Mouse (Mus musculus): ENCODE results near the gene Vat1l. TPM values are rescaled to one million over a fixed set of nuclear protein-coding genes. Genes with fewer than 3 reads are reported as not detected.

Vat1l gene
- polyA plus RNA-seq, 1 experiment from 2014 or later, result 15.9 TPM

DNA sequence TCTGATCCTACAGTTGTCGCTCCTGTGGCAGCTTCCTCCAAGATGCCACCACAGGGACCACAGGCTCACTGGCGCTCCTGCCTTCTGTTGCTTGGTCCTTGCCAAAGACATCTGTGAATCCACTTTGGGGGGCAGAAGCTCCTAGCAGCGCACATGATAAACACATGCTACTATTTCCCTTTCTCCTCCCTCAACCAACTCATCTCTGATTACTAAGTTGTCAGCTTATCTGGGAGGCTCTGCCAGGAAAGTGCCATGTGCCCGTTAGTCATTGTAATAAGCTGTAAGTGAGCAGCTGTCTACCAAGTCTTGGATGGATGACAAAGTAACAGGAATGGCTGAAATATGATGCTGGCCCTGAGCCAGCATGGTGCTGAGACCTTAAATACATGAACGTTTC lies 100.9 kb downstream of the Vat1l start:
- 78% methylated on average over 5 of the region's 5 CpGs for WGBS
- Histone ChIP-seq H3K36me3 (replicated peaks) (no peaks in the 10 kb centered on the region), H3K9ac (no peak overlapping the region), H3K27ac (no peak overlapping the region), H3K4me3 (replicated peaks) (no peak overlapping the region), H3K4me2 (no peak overlapping the region), H3K4me1 (no peaks in the 10 kb centered on the region), H3K27me3 (no peaks in the 10 kb centered on the region), H3K9me3 (no peaks in the 10 kb centered on the region)
- ATAC-seq (ENCODE audit: low FRiP score), result no peak

DNA sequence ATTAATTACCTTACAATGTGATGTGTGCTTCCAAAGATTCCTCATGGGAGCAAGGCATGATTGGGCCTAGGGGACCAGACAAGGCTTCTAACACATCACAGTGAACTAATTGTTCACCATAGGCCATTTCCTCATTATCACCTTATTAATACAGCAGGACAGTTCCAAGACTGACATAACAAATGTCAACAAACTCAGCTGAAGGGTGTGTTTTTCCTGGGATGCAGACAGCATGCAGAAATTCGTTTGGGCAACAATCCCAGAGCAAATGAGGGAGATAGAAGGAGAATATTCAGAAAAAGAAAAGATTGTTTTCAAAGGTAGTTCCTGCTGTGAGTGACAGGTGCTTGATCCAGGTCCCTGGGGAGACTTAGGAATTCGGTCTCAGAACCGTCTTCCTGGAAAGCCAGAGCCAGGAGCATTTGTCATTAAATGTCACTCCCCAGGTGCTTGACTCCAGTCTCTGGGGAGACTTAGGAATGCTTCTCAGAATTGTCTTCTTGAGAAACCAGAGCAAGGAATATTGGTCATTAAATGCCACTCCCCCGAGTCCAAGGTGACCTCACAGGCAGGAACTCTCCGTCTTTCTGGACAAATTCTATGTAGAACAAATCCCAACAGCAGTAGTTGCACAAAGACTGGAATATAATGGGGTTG lies 109.4 kb downstream of the Vat1l start:
- Histone ChIP-seq H3K4me2 (no peak overlapping the region), H3K27me3 (no peaks in the 10 kb centered on the region), H3K36me3 (replicated peaks) (no peaks in the 10 kb centered on the region), H3K4me1 (no peaks in the 10 kb centered on the region), H3K4me3 (replicated peaks) (no peak overlapping the region), H3K9me3 (no peaks in the 10 kb centered on the region), H3K9ac (no peak overlapping the region), H3K27ac (no peak overlapping the region)
- 51% methylated on average over 5 of the region's 5 CpGs for WGBS
- ATAC-seq (ENCODE audit: low FRiP score), result no peak

- H3K9ac ChIP-seq, result no peak overlapping the region
Measured at GRCm38 (mm10) chr8:114318161-114318560, 112.7 kb downstream of the Vat1l start.

GRCm38 (mm10) chr8:114322096-114322495 lies 116.7 kb downstream of the Vat1l start:
- Histone ChIP-seq H3K4me3 (replicated peaks) (no peak overlapping the region), H3K9ac (no peak overlapping the region), H3K27ac (no peak overlapping the region), H3K4me1 (no peaks in the 10 kb centered on the region), H3K36me3 (replicated peaks) (no peaks in the 10 kb centered on the region), H3K27me3 (no peaks in the 10 kb centered on the region), H3K9me3 (no peaks in the 10 kb centered on the region; the same call in 1 of the 2 replicates), H3K4me2 (no peak overlapping the region)
- ATAC-seq (ENCODE audit: low FRiP score), result no peak
- WGBS, result 86% methylated on average over 2 of the region's 2 CpGs

More at GRCm38 (mm10) chr8:114318161-114318560, 112.7 kb downstream of the Vat1l start:
- Histone ChIP-seq H3K9me3 (no peaks in the 10 kb centered on the region; the same call in 1 of the 2 replicates), H3K27me3 (no peaks in the 10 kb centered on the region), H3K27ac (no peak overlapping the region), H3K4me2 (no peak overlapping the region), H3K4me3 (replicated peaks) (no peak overlapping the region), H3K36me3 (replicated peaks) (no peaks in the 10 kb centered on the region), H3K4me1 (no peaks in the 10 kb centered on the region)
- 70% methylated on average over 4 of the region's 4 CpGs for WGBS
- ATAC-seq (ENCODE audit: low FRiP score), result no peak

- H3K36me3 ChIP-seq (replicated peaks), result no peaks in the 10 kb centered on the region
- peaks cover 27% of the 10 kb centered on the region for H3K4me1 ChIP-seq
- no peak overlapping the region for H3K4me2 ChIP-seq
- 10% methylated on average over 5 of the region's 5 CpGs for WGBS
- no peak overlapping the region for H3K9ac ChIP-seq
- no peaks in the 10 kb centered on the region for H3K27me3 ChIP-seq
- H3K4me3 ChIP-seq (replicated peaks), result no peak overlapping the region
- H3K27ac ChIP-seq, result peak overlapping the region; percentile 66; the same call in 1 of the 2 replicates
- peak; percentile 78 for ATAC-seq (ENCODE audit: low FRiP score)
- 0 out of 2 replicates have a peak, but pooled peaks cover 8% of the 10 kb centered on the region for H3K9me3 ChIP-seq
Measured at GRCm38 (mm10) chr8:114331928-114332327, 126.5 kb downstream of the Vat1l start.

DNA sequence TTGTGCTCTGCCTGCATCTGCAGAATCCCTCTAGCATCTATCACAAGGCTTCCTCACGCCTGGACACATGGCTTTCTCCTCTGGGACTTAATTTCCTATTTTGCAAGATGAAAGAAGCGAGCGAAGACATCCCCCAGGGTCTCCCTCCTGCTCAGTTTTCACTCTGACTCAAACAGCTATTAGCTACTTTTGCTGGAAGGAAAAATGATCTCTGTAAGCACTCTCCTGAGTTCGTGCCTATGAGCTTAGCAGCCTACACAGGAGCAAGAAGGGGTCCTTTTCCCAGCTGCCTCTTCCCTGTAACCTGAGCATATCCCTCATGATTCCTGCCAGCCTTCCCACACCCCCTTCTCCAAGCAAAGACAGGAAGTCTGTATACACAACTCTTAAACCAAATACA lies 127.5 kb downstream of the Vat1l start:
- Histone ChIP-seq H3K36me3 (replicated peaks) (no peaks in the 10 kb centered on the region), H3K4me3 (replicated peaks) (no peak overlapping the region), H3K9me3 (0 out of 2 replicates have a peak, but pooled peaks cover 8% of the 10 kb centered on the region), H3K4me1 (peaks cover 27% of the 10 kb centered on the region), H3K27ac (peak overlapping the region; percentile 66), H3K27me3 (no peaks in the 10 kb centered on the region), H3K4me2 (no peak overlapping the region), H3K9ac (no peak overlapping the region)
- no peak for ATAC-seq (ENCODE audit: low FRiP score)
- 70% methylated on average over 4 of the region's 4 CpGs for WGBS

DNA sequence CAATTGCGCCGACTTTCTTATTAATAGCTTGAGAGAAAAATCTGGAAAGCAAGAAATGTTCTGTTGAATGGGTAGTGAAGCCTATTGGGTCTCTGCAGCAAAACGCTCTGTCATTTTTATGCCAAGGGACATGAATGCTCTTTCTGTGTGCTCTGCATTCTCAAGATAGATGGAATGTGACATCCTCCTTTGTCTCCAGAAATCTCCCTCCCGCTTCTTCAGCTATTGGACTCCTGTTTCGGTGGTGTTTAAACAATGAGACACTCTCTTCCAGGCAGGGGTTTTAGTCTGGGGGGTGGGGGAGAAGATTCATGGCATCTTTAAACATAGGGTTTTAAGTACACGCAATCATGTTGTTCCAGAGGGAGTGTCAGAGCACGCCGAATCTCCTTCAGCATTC lies 130.3 kb downstream of the Vat1l start:
- 62% methylated on average over 8 of the region's 8 CpGs for WGBS
- Histone ChIP-seq H3K9me3 (no peaks in the 10 kb centered on the region), H3K36me3 (replicated peaks) (no peaks in the 10 kb centered on the region), H3K4me2 (no peak overlapping the region), H3K4me1 (peaks cover 27% of the 10 kb centered on the region), H3K27ac (no peak overlapping the region), H3K9ac (no peak overlapping the region), H3K4me3 (replicated peaks) (no peak overlapping the region), H3K27me3 (no peaks in the 10 kb centered on the region)
- no peak for ATAC-seq (ENCODE audit: low FRiP score)

GRCm38 (mm10) chr8:114342276-114342675 lies 136.9 kb downstream of the Vat1l start:
- no peak for ATAC-seq (ENCODE audit: low FRiP score)
- no peak overlapping the region for H3K27ac ChIP-seq
- H3K4me3 ChIP-seq (replicated peaks), result no peak overlapping the region
- 0 out of 2 replicates have a peak, but pooled peaks cover 3% of the 10 kb centered on the region for H3K36me3 ChIP-seq (replicated peaks)
- H3K4me2 ChIP-seq, result no peak overlapping the region
- H3K4me1 ChIP-seq, result no peaks in the 10 kb centered on the region
- 68% methylated on average over 5 of the region's 5 CpGs for WGBS
- H3K9me3 ChIP-seq, result no peaks in the 10 kb centered on the region
- H3K9ac ChIP-seq, result no peak overlapping the region
- H3K27me3 ChIP-seq, result no peaks in the 10 kb centered on the region

GRCm38 (mm10) chr8:114344789-114345188 lies 139.4 kb downstream of the Vat1l start:
- no peaks in the 10 kb centered on the region for H3K9me3 ChIP-seq
- WGBS, result 80% methylated on average over 5 of the region's 5 CpGs
- no peaks in the 10 kb centered on the region for H3K4me1 ChIP-seq
- no peak overlapping the region for H3K4me3 ChIP-seq (replicated peaks)
- no peak overlapping the region for H3K4me2 ChIP-seq
- no peak for ATAC-seq (ENCODE audit: low FRiP score)
- no peak overlapping the region for H3K9ac ChIP-seq
- H3K27ac ChIP-seq, result no peak overlapping the region
- H3K27me3 ChIP-seq, result no peaks in the 10 kb centered on the region
- H3K36me3 ChIP-seq (replicated peaks), result 0 out of 2 replicates have a peak, but pooled peaks cover 3% of the 10 kb centered on the region

GRCm38 (mm10) chr8:114346045-114346444 lies 140.6 kb downstream of the Vat1l start:
- H3K9ac ChIP-seq, result no peak overlapping the region

GRCm38 (mm10) chr8:114351643-114352427 lies 146.4 kb downstream of the Vat1l start:
- H3K4me2 ChIP-seq, result no peak overlapping the region
- ATAC-seq (ENCODE audit: low FRiP score), result no peak
- no peak overlapping the region for H3K4me3 ChIP-seq (replicated peaks)
- no peak overlapping the region for H3K27ac ChIP-seq
- no peaks in the 10 kb centered on the region; the same call in 1 of the 2 replicates for H3K27me3 ChIP-seq
- H3K36me3 ChIP-seq (replicated peaks), result no peaks in the 10 kb centered on the region
- no peaks in the 10 kb centered on the region for H3K9me3 ChIP-seq
- WGBS, result 81% methylated on average over 14 of the region's 14 CpGs
- no peaks in the 10 kb centered on the region for H3K4me1 ChIP-seq
- H3K9ac ChIP-seq, result no peak overlapping the region

More at GRCm38 (mm10) chr8:114346045-114346444, 140.6 kb downstream of the Vat1l start:
- no peaks in the 10 kb centered on the region for H3K27me3 ChIP-seq
- no peak overlapping the region for H3K27ac ChIP-seq
- H3K36me3 ChIP-seq (replicated peaks), result 0 out of 2 replicates have a peak, but pooled peaks cover 3% of the 10 kb centered on the region
- no peaks in the 10 kb centered on the region for H3K4me1 ChIP-seq
- no peak for ATAC-seq (ENCODE audit: low FRiP score)
- H3K4me2 ChIP-seq, result no peak overlapping the region
- H3K4me3 ChIP-seq (replicated peaks), result no peak overlapping the region
- 78% methylated on average over 2 of the region's 2 CpGs for WGBS
- no peaks in the 10 kb centered on the region for H3K9me3 ChIP-seq

- Histone ChIP-seq H3K4me3 (replicated peaks) (no peak overlapping the region), H3K27ac (no peak overlapping the region), H3K9ac (no peak overlapping the region), H3K9me3 (no peaks in the 10 kb centered on the region), H3K36me3 (replicated peaks) (no peaks in the 10 kb centered on the region), H3K4me1 (no peaks in the 10 kb centered on the region), H3K4me2 (no peak overlapping the region), H3K27me3 (no peaks in the 10 kb centered on the region)
- no peak for ATAC-seq (ENCODE audit: low FRiP score)
- 36% methylated on average over 8 of the region's 8 CpGs for WGBS
Measured at GRCm38 (mm10) chr8:114360506-114360905, 155.1 kb downstream of the Vat1l start.

All from forebrain, embryonic 12.5 days (tissue).